Mouse (Mus musculus) hindbrain, postnatal 0 days (tissue): ENCODE results near the gene Dbp. TPM values are rescaled to one million over a fixed set of nuclear protein-coding genes. Genes with fewer than 3 reads are reported as not detected.
A peak's percentile ranks its signal among the peaks of the same experiment; 100 is the strongest.

Source experiments
- ATAC-seq: fragments of 200-750 bp; cut with Nextera tagmentation; 2 replicates; pipeline ENCODE4 v1.8.0; 2017; ENCODE audit warnings: mild to moderate bottlenecking, moderate TSS enrichment, moderate library complexity
- DNase-seq: peaks from one replicate; pipeline ENCODE4 v3.0.0-alpha.2; 2015; ENCODE audit warnings: low spot score
- H3K27ac ChIP-seq: fragments of 300-500 bp; sonication (generic); 2 replicates; pipeline ENCODE4 v1.5.1; 2014; ENCODE audit warnings: mild to moderate bottlenecking
- H3K27me3 ChIP-seq: fragments of 300-500 bp; sonication (generic); 2 replicates; pipeline ENCODE4 v1.6.1; 2014; ENCODE audit warnings: low read length, mixed read lengths; ENCODE audit not compliant: insufficient read depth
- H3K36me3 ChIP-seq: fragments of 300-500 bp; sonication (generic); 2 replicates; pipeline ENCODE4 v1.6.1; 2014; ENCODE audit warnings: low read length, mixed read lengths; ENCODE audit not compliant: insufficient read depth
- H3K4me1 ChIP-seq: fragments of 300-500 bp; sonication (generic); 2 replicates; pipeline ENCODE4 v1.6.1; 2014; ENCODE audit warnings: antibody characterized with exemption, low read length, mixed read lengths; ENCODE audit not compliant: insufficient read depth
- H3K4me2 ChIP-seq: fragments of 300-500 bp; sonication (generic); 2 replicates; pipeline ENCODE4 v1.6.1; 2014; ENCODE audit warnings: low read depth, mild to moderate bottlenecking, low read length, moderate library complexity, mixed read lengths
- H3K4me3 ChIP-seq: fragments of 300-500 bp; sonication (generic); 2 replicates; pipeline ENCODE4 v1.5.1; 2014; ENCODE audit warnings: low read length
- H3K9ac ChIP-seq: fragments of 300-500 bp; sonication (generic); replicated peaks from 2 replicates; pipeline ENCODE4 v1.6.1; 2014; ENCODE audit warnings: mild to moderate bottlenecking, low read length, moderate library complexity, mixed read lengths
- H3K9me3 ChIP-seq: fragments of 300-500 bp; sonication (generic); 2 replicates; pipeline ENCODE4 v1.6.1; 2016; ENCODE audit warnings: low read length, mixed read lengths
- CTCF ChIP-seq: IDR thresholded peaks from 2 replicates; pipeline ENCODE4 v1.5.1; 2016; ENCODE audit warnings: antibody characterized with exemption, control low read depth, low read depth
- WGBS: fragments of 180-500 bp; shearing (Covaris S2); extraction: QIAGEN DNeasy Blood & Tissue Kit; methylation state at CpG from one replicate; pipeline ENCODE4 v1.1.7; 2014; 5-methylcytosine and 5-hydroxymethylcytosine counted together
- polyA plus RNA-seq: library from polyadenylated mRNA; unstranded; fragments of >200 nt; fragmentation: Nextera tagmentation; extraction: Ambion mirVana; gene quantifications from 2 replicates; pipeline ENCODE4 v1.2.1, GENCODE M21; 2015
- total RNA-seq: library from RNA; depleted of rRNA; stranded (reverse); fragments of >200 nt; gene quantifications from 2 replicates; pipeline ENCODE4 v1.2.3, GENCODE M21; 2014

Dbp gene
- total and polyA plus RNA-seq, 2 experiments from 2014 or later, result 4.6 to 12.2 TPM

GRCm38 (mm10) chr7:45702809-45703520 lies 1.9 kb upstream of the Dbp start:
- no peaks in the 10 kb centered on the region for H3K36me3 ChIP-seq
- WGBS, result 89% methylated on average over 17 of the region's 17 CpGs
- no peak for TF ChIP-seq CTCF
- peaks cover 33% of the 10 kb centered on the region for H3K4me1 ChIP-seq
- H3K4me3 ChIP-seq, result no peak overlapping the region; the same call in 1 of the 2 replicates
- peak overlapping the region; percentile 90 for H3K4me2 ChIP-seq
- H3K27me3 ChIP-seq, result no peaks in the 10 kb centered on the region
- peak overlapping the region; percentile 93; the same call in 1 of the 2 replicates for H3K27ac ChIP-seq
- H3K9me3 ChIP-seq, result no peaks in the 10 kb centered on the region
- DNase-seq (no peak), ATAC-seq (no peak)
- peak overlapping the region; percentile 55; the same call in 1 of the 2 replicates for H3K9ac ChIP-seq

GRCm38 (mm10) chr7:45703521-45704033 lies 1.3 kb upstream of the Dbp start:
- no peaks in the 10 kb centered on the region for H3K9me3 ChIP-seq
- H3K4me1 ChIP-seq, result peaks cover 39% of the 10 kb centered on the region
- ATAC-seq, result no peak
- WGBS, result 41% methylated on average over 12 of the region's 12 CpGs
- H3K36me3 ChIP-seq, result no peaks in the 10 kb centered on the region
- DNase-seq, result no peak
- H3K27ac ChIP-seq, result peak overlapping the region; percentile 93
- H3K4me3 ChIP-seq, result peak overlapping the region; percentile 49
- H3K9ac ChIP-seq, result peak overlapping the region; percentile 55
- H3K27me3 ChIP-seq, result no peaks in the 10 kb centered on the region
- no peak for TF ChIP-seq CTCF
- peak overlapping the region; percentile 90 for H3K4me2 ChIP-seq

GRCm38 (mm10) chr7:45704046-45704559 lies 785 bp upstream of the Dbp start:
- under 1% methylated on average over 13 of the region's 13 CpGs for WGBS
- Histone ChIP-seq H3K27me3 (no peaks in the 10 kb centered on the region), H3K36me3 (no peaks in the 10 kb centered on the region), H3K4me2 (peak overlapping the region; percentile 90), H3K9me3 (no peaks in the 10 kb centered on the region), H3K4me3 (peak overlapping the region; percentile 49), H3K9ac (peak overlapping the region; percentile 55), H3K4me1 (peaks cover 45% of the 10 kb centered on the region), H3K27ac (peak overlapping the region; percentile 93)
- DNase-seq (peak; percentile 92), ATAC-seq (peak; percentile 76)
- no peak for TF ChIP-seq CTCF

GRCm38 (mm10) chr7:45705443-45705864 lies 566 bp downstream of the Dbp start:
- no peaks in the 10 kb centered on the region for H3K27me3 ChIP-seq
- H3K4me1 ChIP-seq, result peaks cover 48% of the 10 kb centered on the region
- ATAC-seq (no peak), DNase-seq (no peak)
- H3K4me3 ChIP-seq, result peak overlapping the region; percentile 49
- H3K9me3 ChIP-seq, result no peaks in the 10 kb centered on the region
- WGBS, result under 1% methylated on average over 21 of the region's 21 CpGs
- peak overlapping the region; percentile 90 for H3K4me2 ChIP-seq
- H3K9ac ChIP-seq, result peak overlapping the region; percentile 63
- TF ChIP-seq CTCF, result no peak
- H3K27ac ChIP-seq, result peak overlapping the region; percentile 82
- peaks cover under 1% of the 10 kb centered on the region; the same call in 1 of the 2 replicates for H3K36me3 ChIP-seq

- peaks cover 48% of the 10 kb centered on the region for H3K4me1 ChIP-seq
- H3K9ac ChIP-seq, result peak overlapping the region; percentile 63; the same call in 1 of the 2 replicates
- peaks cover 4% of the 10 kb centered on the region for H3K36me3 ChIP-seq
- peak overlapping the region; percentile 90 for H3K4me2 ChIP-seq
- no peak for ATAC-seq
- peak overlapping the region; percentile 82 for H3K27ac ChIP-seq
- no peaks in the 10 kb centered on the region for H3K27me3 ChIP-seq
- TF ChIP-seq CTCF, result no peak
- WGBS, result 0% methylated on average over 7 of the region's 7 CpGs
- DNase-seq, result peak; percentile 39
- H3K9me3 ChIP-seq, result no peaks in the 10 kb centered on the region
- peak overlapping the region; percentile 49 for H3K4me3 ChIP-seq
Measured at GRCm38 (mm10) chr7:45705873-45706281, 989 bp downstream of the Dbp start.

GRCm38 (mm10) chr7:45706721-45707241 lies 1.9 kb downstream of the Dbp start:
- TF ChIP-seq CTCF, result no peak
- DNase-seq, result peak; percentile 91
- H3K36me3 ChIP-seq, result peaks cover 10% of the 10 kb centered on the region
- H3K4me1 ChIP-seq, result peaks cover 42% of the 10 kb centered on the region
- H3K27ac ChIP-seq, result peak overlapping the region; percentile 82
- no peaks in the 10 kb centered on the region for H3K27me3 ChIP-seq
- H3K9ac ChIP-seq, result peak overlapping the region; percentile 63
- peak overlapping the region; percentile 49 for H3K4me3 ChIP-seq
- WGBS, result under 1% methylated on average over 41 of the region's 45 CpGs
- no peaks in the 10 kb centered on the region for H3K9me3 ChIP-seq
- H3K4me2 ChIP-seq, result peak overlapping the region; percentile 90
- ATAC-seq, result no peak; the same call in 1 of the 2 replicates
